In genomic region chr1:186749675-186750283, GRCm38 (mm10) we compare ENCODE assay signal across 7 mouse cellular contexts. TPM values are rescaled to one million over a fixed set of nuclear protein-coding genes. Genes with fewer than 3 reads are reported as not detected.
DNase-seq lines count a peak whose midpoint lies in the region; ATAC-seq lines count a peak whose summit lies in the region.

No protein-coding gene starts in this region.

- H3K36me3 ChIP-seq in hindbrain, embryonic 13.5 days: no peaks in the 10 kb centered on the region

- no peaks in the 10 kb centered on the region for H3K27me3 ChIP-seq in hindbrain, embryonic 13.5 days

- peaks cover 27% of the 10 kb centered on the region for H3K4me1 ChIP-seq in hindbrain, embryonic 13.5 days (replicated peaks)

- DNase-seq in retina, adult 2 months (ENCODE audit: low read depth, low spot score): peak; percentile 56
- DNase-seq in retina, embryonic 14.5 days (ENCODE audit: low spot score): no peak
- no peak for DNase-seq in layer of hippocampus, adult 8-10 months (ENCODE audit: low spot score in 2 of 2)
- DNase-seq in frontal cortex, postnatal 14 days (ENCODE audit: low spot score in 2 of 2): no peak

- peak overlapping the region; percentile 72 for H3K4me3 ChIP-seq in hindbrain, embryonic 13.5 days

- WGBS in hindbrain, embryonic 13.5 days: 39% methylated on average over 10 of the region's 10 CpGs

- ATAC-seq in common myeloid progenitor, adult 5-6 weeks (replicated peaks; ENCODE audit: low read depth, poor library complexity, severe bottlenecking): peak; percentile 24
- peak; percentile 86 for ATAC-seq in hindbrain, embryonic 13.5 days (ENCODE audit: low FRiP score)
- peak; percentile 13; the same call in 1 of the 2 replicates for ATAC-seq in megakaryocyte progenitor cell, adult 5-6 weeks (replicated peaks; ENCODE audit: poor library complexity)

- H3K9ac ChIP-seq in hindbrain, embryonic 13.5 days: peak overlapping the region; percentile 85

- H3K27ac ChIP-seq in hindbrain, embryonic 13.5 days: peak overlapping the region; percentile 89

- peak overlapping the region; percentile 90 for H3K4me2 ChIP-seq in hindbrain, embryonic 13.5 days

- H3K9me3 ChIP-seq in hindbrain, embryonic 13.5 days: no peaks in the 10 kb centered on the region

RNA-seq across cellular contexts. Expression of gene Rrp15, which starts 0.6 kb away (rescaled TPM):
- total RNA-seq in common myeloid progenitor, adult 5-6 weeks (2017): 147 and 148 TPM in 2 replicates
- 31.8 and 34.9 TPM in 2 replicates for polyA plus RNA-seq in hindbrain, embryonic 13.5 days (2015; fragmentation: Nextera tagmentation; extraction: Ambion mirVana)
- 57.6 and 66.0 TPM in 2 replicates for total RNA-seq in megakaryocyte progenitor cell, adult 5-6 weeks (2015)
- total RNA-seq in megakaryocyte progenitor cell, adult 5-6 weeks (2017): 125 and 169 TPM in 2 replicates
- total RNA-seq in layer of hippocampus, adult 8-10 months (2022): 10 to 100 TPM; 11.0 to 20.0 (median 15.5) TPM

RNA-seq across cellular contexts. Expression of gene Tgfb2, which starts 44.0 kb away (rescaled TPM):
- not detected in 2 replicates for total RNA-seq in common myeloid progenitor, adult 5-6 weeks (2017)
- 20.6 and 23.1 TPM in 2 replicates for polyA plus RNA-seq in hindbrain, embryonic 13.5 days (2015; fragmentation: Nextera tagmentation; extraction: Ambion mirVana)
- total RNA-seq in megakaryocyte progenitor cell, adult 5-6 weeks (2015): 0.05 and 0.12 TPM in 2 replicates
- total RNA-seq in megakaryocyte progenitor cell, adult 5-6 weeks (2017): 0.44 TPM in 1 of 2 replicates, not detected in the other
- 10 to 100 TPM; 23.8 to 32.4 (median 26.5) TPM for total RNA-seq in layer of hippocampus, adult 8-10 months (2022)

Comparison
In these comparisons a context has a peak if more than half of its experiments do, and no peak if none do; other contexts are left out.
1. ATAC-seq: peak in every context shown above with its lines; median percentile 86 in hindbrain, embryonic 13.5 days; 24 in common myeloid progenitor, adult 5-6 weeks; 13 in megakaryocyte progenitor cell, adult 5-6 weeks.
2. RNA of gene Tgfb2, which starts 44.0 kb away (total RNA-seq): 23.8 to 32.4 TPM in layer of hippocampus, adult 8-10 months; 0.05 to 0.44 TPM in megakaryocyte progenitor cell, adult 5-6 weeks and not detected in common myeloid progenitor, adult 5-6 weeks; every median in the first group is over 10 times any median in the second.